Mouse (Mus musculus) G1E (cell line): ENCODE measurements around the gene Ibsp.

Experiments
- CTCF ChIP-seq: IDR thresholded peaks from 2 replicates; pipeline ENCODE4 v1.5.1; 2012; ENCODE audit warnings: low read depth, low read length, inconsistent platforms, mixed read lengths
- POLR2AphosphoS5 ChIP-seq: IDR thresholded peaks from 2 replicates; pipeline ENCODE4 v1.6.1; 2012; ENCODE audit warnings: low read depth, low read length, inconsistent platforms; ENCODE audit not compliant: insufficient replicate concordance
- TAL1 ChIP-seq: conservative IDR thresholded peaks from 2 replicates; pipeline ENCODE4 v1.6.1; 2012; ENCODE audit warnings: low read depth, low read length, inconsistent platforms, mixed read lengths

GRCm38 (mm10) chr5:104339706-104340512 lies 40.9 kb downstream of the Ibsp start:
- TF ChIP-seq CTCF: no peak
- TF ChIP-seq TAL1: no peak
- no peak for TF ChIP-seq POLR2AphosphoS5
